Mouse (Mus musculus) stomach, embryonic 14.5 days (tissue): Measurements from ENCODE around the gene Ppp1r14a. TPM values are rescaled to one million over a fixed set of nuclear protein-coding genes. Genes with fewer than 3 reads are reported as not detected.

Experiments
- ATAC-seq: fragments of 200-750 bp; cut with Nextera tagmentation; 2 replicates; pipeline ENCODE4 v1.8.0; 2017; ENCODE audit warnings: low read depth, moderate TSS enrichment; ENCODE audit not compliant: insufficient number of reproducible peaks, insufficient read depth, low FRiP score
- H3K27ac ChIP-seq: fragments of 300-500 bp; sonication (generic); 2 replicates; pipeline ENCODE4 v1.5.1; 2014; ENCODE audit warnings: mild to moderate bottlenecking, low read length, moderate library complexity, mixed read lengths
- H3K27me3 ChIP-seq: fragments of 300-500 bp; sonication (generic); 2 replicates; pipeline ENCODE4 v1.6.1; 2014; ENCODE audit warnings: low read length, control low read depth, mixed read lengths; ENCODE audit not compliant: control insufficient read depth, insufficient read depth
- H3K36me3 ChIP-seq: fragments of 300-500 bp; sonication (generic); 2 replicates; pipeline ENCODE4 v1.6.1; 2014; ENCODE audit warnings: mild to moderate bottlenecking, control low read depth, low read length, moderate library complexity, mixed read lengths; ENCODE audit not compliant: control insufficient read depth, insufficient read depth
- H3K4me1 ChIP-seq: fragments of 300-500 bp; sonication (generic); 2 replicates; pipeline ENCODE4 v1.6.1; 2014; ENCODE audit warnings: low read length, control low read depth, mixed read lengths; ENCODE audit not compliant: control insufficient read depth, insufficient read depth
- H3K4me2 ChIP-seq: fragments of 300-500 bp; sonication (generic); replicated peaks from 2 replicates; pipeline ENCODE4 v1.6.1; 2014; ENCODE audit warnings: low read depth, low read length, control low read depth
- H3K4me3 ChIP-seq: fragments of 300-500 bp; sonication (generic); 2 replicates; pipeline ENCODE4 v1.5.1; 2014; ENCODE audit warnings: low read depth, low read length, control low read depth
- H3K9ac ChIP-seq: fragments of 300-500 bp; sonication (generic); replicated peaks from 2 replicates; pipeline ENCODE4 v1.6.1; 2014; ENCODE audit warnings: low read depth, mild to moderate bottlenecking, control low read depth, low read length, moderate library complexity, mixed read lengths
- H3K9me3 ChIP-seq: fragments of 300-500 bp; sonication (generic); 2 replicates; pipeline ENCODE4 v1.6.1; 2016; ENCODE audit warnings: low read depth, low read length, control low read depth; ENCODE audit not compliant: control insufficient read depth
- WGBS: fragments of 180-500 bp; shearing (Covaris S2); extraction: QIAGEN DNeasy Blood & Tissue Kit; methylation state at CpG from one replicate; pipeline ENCODE4 v1.1.7; 2014; 5-methylcytosine and 5-hydroxymethylcytosine counted together
- polyA plus RNA-seq: library from polyadenylated mRNA; unstranded; fragments of >200 nt; fragmentation: Nextera tagmentation; extraction: Ambion mirVana; gene quantifications from 2 replicates; pipeline ENCODE4 v1.2.1, GENCODE M21; 2014

Gene Ppp1r14a
- 47.4 and 51.3 TPM in 2 replicates for polyA plus RNA-seq

GRCm38 (mm10) chr7:29288942-29289638 lies at the start of gene Ppp1r14a:
TSS of gene Ppp1r14a (plus strand) at chr7:29289308.
- ATAC-seq: no peak; the same call in 1 of the 2 replicates
- WGBS: 2% methylated on average over 59 of the region's 59 CpGs
- Histone ChIP-seq H3K27me3 (no peaks in the 10 kb centered on the region), H3K9me3 (no peaks in the 10 kb centered on the region), H3K4me3 (peak within 1 kb of the TSS; percentile 56), H3K4me2 (peak within 1 kb of the TSS; percentile 82), H3K9ac (peak within 1 kb of the TSS; percentile 61), H3K36me3 (no peaks in the 10 kb centered on the region), H3K27ac (peak within 1 kb of the TSS; percentile 90), H3K4me1 (peaks cover 36% of the 10 kb centered on the region)

GRCm38 (mm10) chr7:29244732-29245416 lies 44.2 kb upstream of the Ppp1r14a start:
- peaks cover 24% of the 10 kb centered on the region for H3K4me1 ChIP-seq
- no peak overlapping the region for H3K4me3 ChIP-seq
- no peak overlapping the region for H3K9ac ChIP-seq
- no peak for ATAC-seq
- 80% methylated on average over 7 of the region's 7 CpGs for WGBS
- H3K36me3 ChIP-seq: peaks cover 10% of the 10 kb centered on the region
- no peak overlapping the region for H3K27ac ChIP-seq
- H3K27me3 ChIP-seq: no peaks in the 10 kb centered on the region
- H3K9me3 ChIP-seq: no peaks in the 10 kb centered on the region
- no peak overlapping the region for H3K4me2 ChIP-seq

- peaks cover 24% of the 10 kb centered on the region for H3K4me1 ChIP-seq
- 61% methylated on average over 5 of the region's 5 CpGs for WGBS
- no peak overlapping the region for H3K4me3 ChIP-seq
- no peak for ATAC-seq
- no peak overlapping the region for H3K4me2 ChIP-seq
- H3K27me3 ChIP-seq: no peaks in the 10 kb centered on the region
- no peak overlapping the region for H3K27ac ChIP-seq
- H3K9me3 ChIP-seq: no peaks in the 10 kb centered on the region
- no peak overlapping the region for H3K9ac ChIP-seq
- peaks cover 10% of the 10 kb centered on the region for H3K36me3 ChIP-seq
Measured at GRCm38 (mm10) chr7:29246015-29246414, 43.1 kb upstream of the Ppp1r14a start.

- Histone ChIP-seq H3K4me1 (peaks cover 24% of the 10 kb centered on the region), H3K9ac (no peak overlapping the region), H3K4me3 (peak overlapping the region; percentile 23; the same call in 1 of the 2 replicates), H3K27ac (no peak overlapping the region), H3K27me3 (no peaks in the 10 kb centered on the region), H3K36me3 (peaks cover 10% of the 10 kb centered on the region), H3K9me3 (no peaks in the 10 kb centered on the region), H3K4me2 (peak overlapping the region; percentile 45)
- 75% methylated on average over 21 of the region's 21 CpGs for WGBS
- 0 out of 2 replicates have a peak, but pooled peaks have one; percentile 0 for ATAC-seq
Measured at GRCm38 (mm10) chr7:29246619-29247313, 42.3 kb upstream of the Ppp1r14a start.

GRCm38 (mm10) chr7:29247314-29247700 lies 41.8 kb upstream of the Ppp1r14a start:
- peak; percentile 7; the same call in 1 of the 2 replicates for ATAC-seq
- peaks cover 10% of the 10 kb centered on the region for H3K36me3 ChIP-seq
- H3K27me3 ChIP-seq: no peaks in the 10 kb centered on the region
- H3K9me3 ChIP-seq: no peaks in the 10 kb centered on the region
- peaks cover 24% of the 10 kb centered on the region for H3K4me1 ChIP-seq
- H3K27ac ChIP-seq: no peak overlapping the region; the same call in 1 of the 2 replicates
- H3K4me3 ChIP-seq: peak overlapping the region; percentile 23
- WGBS: 30% methylated on average over 16 of the region's 16 CpGs
- H3K9ac ChIP-seq: peak overlapping the region; percentile 30; the same call in 1 of the 2 replicates
- H3K4me2 ChIP-seq: peak overlapping the region; percentile 45

GRCm38 (mm10) chr7:29247706-29248105 lies 41.4 kb upstream of the Ppp1r14a start:
- H3K4me1 ChIP-seq: peaks cover 24% of the 10 kb centered on the region
- H3K4me3 ChIP-seq: peak overlapping the region; percentile 23
- peaks cover 10% of the 10 kb centered on the region for H3K36me3 ChIP-seq
- WGBS: 21% methylated on average over 19 of the region's 19 CpGs
- peak overlapping the region; percentile 45 for H3K4me2 ChIP-seq
- ATAC-seq: peak; percentile 15; the same call in 1 of the 2 replicates
- no peaks in the 10 kb centered on the region for H3K9me3 ChIP-seq
- H3K27me3 ChIP-seq: no peaks in the 10 kb centered on the region
- H3K9ac ChIP-seq: peak overlapping the region; percentile 30
- H3K27ac ChIP-seq: peak overlapping the region; percentile 46

GRCm38 (mm10) chr7:29248261-29248841 lies 40.8 kb upstream of the Ppp1r14a start, which contains the start of gene 2200002D01Rik:
TSS of gene 2200002D01Rik (minus strand) at chr7:29248466.
- ATAC-seq: peak; percentile 70
- WGBS: 22% methylated on average over 20 of the region's 20 CpGs
- H3K9ac ChIP-seq: peak within 1 kb of the TSS; percentile 30

GRCm38 (mm10) chr7:29251166-29251565 lies 37.9 kb upstream of the Ppp1r14a start:
- no peak; the same call in 1 of the 2 replicates for ATAC-seq

More at GRCm38 (mm10) chr7:29248261-29248841, 40.8 kb upstream of the Ppp1r14a start, which contains the start of gene 2200002D01Rik:
- H3K4me3 ChIP-seq: peak within 1 kb of the TSS; percentile 23
- H3K9me3 ChIP-seq: no peaks in the 10 kb centered on the region
- peak within 1 kb of the TSS; percentile 46 for H3K27ac ChIP-seq
- H3K27me3 ChIP-seq: no peaks in the 10 kb centered on the region
- peaks cover 24% of the 10 kb centered on the region for H3K4me1 ChIP-seq
- H3K36me3 ChIP-seq: peaks cover 10% of the 10 kb centered on the region
- peak within 1 kb of the TSS; percentile 45 for H3K4me2 ChIP-seq

More at GRCm38 (mm10) chr7:29251166-29251565, 37.9 kb upstream of the Ppp1r14a start:
- H3K4me2 ChIP-seq: no peak overlapping the region
- H3K27me3 ChIP-seq: no peaks in the 10 kb centered on the region
- no peak overlapping the region for H3K27ac ChIP-seq
- H3K36me3 ChIP-seq: peaks cover 5% of the 10 kb centered on the region
- WGBS: 61% methylated on average over 3 of the region's 3 CpGs
- H3K4me1 ChIP-seq: peaks cover 24% of the 10 kb centered on the region
- H3K9me3 ChIP-seq: no peaks in the 10 kb centered on the region
- H3K9ac ChIP-seq: no peak overlapping the region
- no peak overlapping the region for H3K4me3 ChIP-seq
